Mouse (Mus musculus): ENCODE results near the gene Opn1sw.
"Not testable (repeated sequence)": the region's sequence is repeated elsewhere in the genome, so short reads cannot be mapped to it uniquely, and the experiment has no call there.

Opn1sw gene

GRCm38 (mm10) chr6:29395910-29396713 is 7.8 kb upstream of the Opn1sw start, which contains the start of gene Ccdc136:
Ccdc136 (plus strand) TSS chr6:29396309.
- peak; percentile 74 for DNase-seq

GRCm38 (mm10) chr6:29394286-29394685 is 6.0 kb upstream of the Opn1sw start:
- DNase-seq = no peak

- DNase-seq = no peak
Observed at GRCm38 (mm10) chr6:29391802-29392201, 3.5 kb upstream of the Opn1sw start.

- DNase-seq = not testable (repeated sequence)
Observed at GRCm38 (mm10) chr6:29391241-29391640, 3.0 kb upstream of the Opn1sw start.

GRCm38 (mm10) chr6:29390500-29390899 is 2.2 kb upstream of the Opn1sw start:
- DNase-seq = not testable (repeated sequence)

- no peak for DNase-seq
Observed at GRCm38 (mm10) chr6:29389425-29389824, 1.2 kb upstream of the Opn1sw start.

- peak; percentile 85 for DNase-seq
Observed at GRCm38 (mm10) chr6:29388606-29389080, 375 bp upstream of the Opn1sw start.

- no peak for DNase-seq
Observed at GRCm38 (mm10) chr6:29382442-29382841, 5.8 kb downstream of the Opn1sw start.

GRCm38 (mm10) chr6:29379954-29380353 is 8.3 kb downstream of the Opn1sw start:
- no peak for DNase-seq

- DNase-seq = no peak
Observed at GRCm38 (mm10) chr6:29378678-29379077, 9.6 kb downstream of the Opn1sw start.

GRCm38 (mm10) chr6:29377386-29377785 is 10.9 kb downstream of the Opn1sw start:
- DNase-seq = no peak

- DNase-seq = no peak
Observed at GRCm38 (mm10) chr6:29365277-29365676, 23.0 kb downstream of the Opn1sw start.

GRCm38 (mm10) chr6:29363129-29363515 is 25.1 kb downstream of the Opn1sw start:
- no peak for DNase-seq

- no peak for DNase-seq
Observed at GRCm38 (mm10) chr6:29362246-29363128, 25.8 kb downstream of the Opn1sw start.

GRCm38 (mm10) chr6:29360211-29360610 is 28.1 kb downstream of the Opn1sw start:
- DNase-seq = no peak

- no peak for DNase-seq
Observed at GRCm38 (mm10) chr6:29359386-29359785, 28.9 kb downstream of the Opn1sw start.

GRCm38 (mm10) chr6:29352816-29353215 is 35.5 kb downstream of the Opn1sw start:
- no peak for DNase-seq

GRCm38 (mm10) chr6:29351613-29352012 is 36.7 kb downstream of the Opn1sw start:
- DNase-seq = no peak

GRCm38 (mm10) chr6:29348371-29348724 is 39.9 kb downstream of the Opn1sw start:
- DNase-seq = no peak

- peak; percentile 99 for DNase-seq
Observed at GRCm38 (mm10) chr6:29347665-29348370, 40.5 kb downstream of the Opn1sw start, which contains the start of gene Calu. Calu (plus strand) TSS chr6:29348069.

- no peak for DNase-seq
Observed at GRCm38 (mm10) chr6:29347189-29347588, 41.1 kb downstream of the Opn1sw start.

GRCm38 (mm10) chr6:29346512-29346911 is 41.8 kb downstream of the Opn1sw start:
- DNase-seq = not testable (repeated sequence)

GRCm38 (mm10) chr6:29329514-29329913 is 58.8 kb downstream of the Opn1sw start:
- DNase-seq = no peak

Data from kidney, adult 11 months (tissue).